Mouse (Mus musculus) urinary bladder, postnatal 36 days (tissue): Measurements from ENCODE around the gene Iqgap3.

Experiments used
- DNase-seq, 2 experiments: peaks; one replicate each; pipeline ENCODE4 v3.0.0; 2022; ENCODE audit warnings: low spot score in 2 of 2, mixed read lengths in 1 of 2

Iqgap3 gene

GRCm38 (mm10) chr3:88138336-88139242 lies 56.8 kb downstream of the Iqgap3 start:
- DNase-seq = peak; percentile 92 to 94

GRCm38 (mm10) chr3:88139243-88140177 lies 57.7 kb downstream of the Iqgap3 start:
- no peak for DNase-seq

GRCm38 (mm10) chr3:88140178-88140902 lies 58.6 kb downstream of the Iqgap3 start:
- DNase-seq = peak in 1 of 2 experiments; percentile 44

GRCm38 (mm10) chr3:88140903-88141430 lies 59.2 kb downstream of the Iqgap3 start:
- no peak for DNase-seq

- no peak for DNase-seq
Measured at GRCm38 (mm10) chr3:88141439-88141786, 59.6 kb downstream of the Iqgap3 start.

- DNase-seq = peak; percentile 88 to 94
Measured at GRCm38 (mm10) chr3:88141787-88142523, 60.2 kb downstream of the Iqgap3 start, which contains the start of gene Mef2d. Gene Mef2d, plus strand, starts transcription at chr3:88142372.

- DNase-seq = no peak
Measured at GRCm38 (mm10) chr3:88142546-88142915, 60.8 kb downstream of the Iqgap3 start.

GRCm38 (mm10) chr3:88142916-88143771 lies 61.4 kb downstream of the Iqgap3 start:
- DNase-seq = peak in 1 of 2 experiments; percentile 69

- no peak for DNase-seq
Measured at GRCm38 (mm10) chr3:88143961-88144486, 62.3 kb downstream of the Iqgap3 start.

- no peak for DNase-seq
Measured at GRCm38 (mm10) chr3:88144648-88145410, 63.1 kb downstream of the Iqgap3 start.

GRCm38 (mm10) chr3:88145411-88145782 lies 63.6 kb downstream of the Iqgap3 start:
- DNase-seq = no peak

GRCm38 (mm10) chr3:88145952-88146351 lies 64.2 kb downstream of the Iqgap3 start:
- DNase-seq = peak in 1 of 2 experiments; percentile 64

GRCm38 (mm10) chr3:88146376-88147112 lies 64.8 kb downstream of the Iqgap3 start:
- no peak for DNase-seq

- no peak for DNase-seq
Measured at GRCm38 (mm10) chr3:88147444-88147843, 65.7 kb downstream of the Iqgap3 start.

GRCm38 (mm10) chr3:88147866-88148265 lies 66.1 kb downstream of the Iqgap3 start:
- DNase-seq = no peak

- DNase-seq = no peak
Measured at GRCm38 (mm10) chr3:88148354-88148753, 66.6 kb downstream of the Iqgap3 start.

- DNase-seq = no peak
Measured at GRCm38 (mm10) chr3:88148776-88149509, 67.2 kb downstream of the Iqgap3 start.
